Mouse (Mus musculus): ENCODE results near the gene Dusp23. TPM values are rescaled to one million over a fixed set of nuclear protein-coding genes. Genes with fewer than 3 reads are reported as not detected.

Dusp23 gene
- total RNA-seq, 1 experiment, result 0.13 TPM

DNA sequence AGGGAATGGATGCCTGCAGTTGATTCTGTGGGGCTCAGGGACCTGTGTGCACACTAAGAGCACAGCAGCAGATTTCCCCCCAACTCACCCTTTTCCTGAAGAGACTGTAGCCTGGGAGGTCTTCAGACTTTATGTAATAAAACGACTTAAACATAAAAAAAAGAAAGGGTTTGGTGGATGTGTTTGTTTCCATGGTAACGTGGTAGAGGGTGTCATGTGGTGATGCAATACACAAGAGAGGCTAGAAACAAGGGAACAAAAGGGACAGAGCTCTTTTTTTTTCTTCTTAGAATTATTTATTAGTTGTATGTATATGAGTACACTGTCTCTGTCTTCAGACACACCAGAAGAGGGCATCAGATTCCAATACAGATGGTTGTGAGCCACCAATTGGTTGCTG is 32.7 kb upstream of the Dusp23 start:
- in situ Hi-C loops (cut with MboI; ENCODE audit: low sequenced_read_pairs in 2 of 2, unreplicated experiment in 2 of 2), result no loop called here
- Histone ChIP-seq H3K9ac (ENCODE audit: insufficient read depth, low read depth, low read length, poor library complexity, severe bottlenecking) (no peak overlapping the region), H3K9me3 (ENCODE audit: control insufficient read depth, insufficient read depth, low read depth, low read length) (no peaks in the 10 kb centered on the region), H3K4me3 (ENCODE audit: insufficient read depth in 1 of 2, low read depth in 1 of 2, low read length in 2 of 2, poor library complexity in 1 of 2, severe bottlenecking in 1 of 2) (no peak overlapping the region), H3K36me3 (ENCODE audit: control insufficient read depth, insufficient read depth, low read length, poor library complexity, severe bottlenecking) (no peaks in the 10 kb centered on the region), H3K27ac (ENCODE audit: insufficient read depth, low read depth, low read length, poor library complexity, severe bottlenecking) (no peak overlapping the region), H3K4me1 (ENCODE audit: control insufficient read depth in 2 of 2, insufficient read depth in 2 of 2, low read length in 2 of 2, poor library complexity in 1 of 2) (peaks cover 0 to 2% of the 10 kb centered on the region in 2 experiments; a peak in 1 of 4 replicates)
- no peak for DNase-seq (ENCODE audit: low read depth, low spot score)
- TF ChIP-seq ZNF384 (IDR thresholded peaks at IDR 0.05; ENCODE audit: low read depth, low read length) (no peak), MAFK (IDR thresholded peaks at IDR 0.05; ENCODE audit: insufficient read depth, low read depth, low read length) (no peak), CHD2 (IDR thresholded peaks at IDR 0.05; ENCODE audit: low read depth, low read length) (no peak), HCFC1 (IDR thresholded peaks at IDR 0.05; ENCODE audit: borderline replicate concordance, insufficient read depth, low read length) (no peak), ZC3H11A (IDR thresholded peaks at IDR 0.05; ENCODE audit: borderline replicate concordance, low read depth, low read length) (no peak)

DNA sequence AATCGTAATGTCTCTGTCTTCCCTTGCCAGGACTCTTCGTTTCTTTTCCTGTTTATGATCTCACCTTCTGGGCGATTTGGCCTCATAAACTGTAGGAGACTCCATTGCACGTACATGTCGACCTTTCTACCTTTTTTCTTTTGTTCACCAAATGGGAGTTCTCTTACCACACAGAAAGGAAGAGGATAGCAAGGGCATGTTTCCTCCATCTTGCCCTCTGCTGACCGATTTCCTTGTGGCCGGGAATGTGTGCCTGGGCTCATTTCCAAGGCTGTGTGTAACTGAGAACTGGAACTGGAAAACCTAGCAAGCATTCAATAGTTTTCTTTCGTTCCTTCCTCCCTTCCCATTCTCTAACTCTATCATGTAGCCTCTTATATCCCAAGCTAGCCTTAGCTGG is 26.9 kb upstream of the Dusp23 start:
- H3K9me3 ChIP-seq (ENCODE audit: control insufficient read depth, insufficient read depth, low read depth, low read length), result no peaks in the 10 kb centered on the region
- H3K4me3 ChIP-seq (ENCODE audit: insufficient read depth in 1 of 2, low read depth in 1 of 2, low read length in 2 of 2, poor library complexity in 1 of 2, severe bottlenecking in 1 of 2), result no peak overlapping the region
- H3K9ac ChIP-seq (ENCODE audit: insufficient read depth, low read depth, low read length, poor library complexity, severe bottlenecking), result no peak overlapping the region
- peaks cover 0 to 15% of the 10 kb centered on the region in 2 experiments; a peak in 2 of 4 replicates for H3K4me1 ChIP-seq (ENCODE audit: control insufficient read depth in 2 of 2, insufficient read depth in 2 of 2, low read length in 2 of 2, poor library complexity in 1 of 2)
- no peaks in the 10 kb centered on the region for H3K36me3 ChIP-seq (ENCODE audit: control insufficient read depth, insufficient read depth, low read length, poor library complexity, severe bottlenecking)
- H3K27ac ChIP-seq (ENCODE audit: insufficient read depth, low read depth, low read length, poor library complexity, severe bottlenecking), result no peak overlapping the region
- DNase-seq (ENCODE audit: low read depth, low spot score), result no peak
- in situ Hi-C loops (cut with MboI; ENCODE audit: low sequenced_read_pairs in 2 of 2, unreplicated experiment in 2 of 2), result no loop called here
- TF ChIP-seq MAFK (IDR thresholded peaks at IDR 0.05; ENCODE audit: insufficient read depth, low read depth, low read length) (no peak), ZNF384 (IDR thresholded peaks at IDR 0.05; ENCODE audit: low read depth, low read length) (no peak), ZC3H11A (IDR thresholded peaks at IDR 0.05; ENCODE audit: borderline replicate concordance, low read depth, low read length) (no peak), CHD2 (IDR thresholded peaks at IDR 0.05; ENCODE audit: low read depth, low read length) (no peak), HCFC1 (IDR thresholded peaks at IDR 0.05; ENCODE audit: borderline replicate concordance, insufficient read depth, low read length) (no peak)

DNA sequence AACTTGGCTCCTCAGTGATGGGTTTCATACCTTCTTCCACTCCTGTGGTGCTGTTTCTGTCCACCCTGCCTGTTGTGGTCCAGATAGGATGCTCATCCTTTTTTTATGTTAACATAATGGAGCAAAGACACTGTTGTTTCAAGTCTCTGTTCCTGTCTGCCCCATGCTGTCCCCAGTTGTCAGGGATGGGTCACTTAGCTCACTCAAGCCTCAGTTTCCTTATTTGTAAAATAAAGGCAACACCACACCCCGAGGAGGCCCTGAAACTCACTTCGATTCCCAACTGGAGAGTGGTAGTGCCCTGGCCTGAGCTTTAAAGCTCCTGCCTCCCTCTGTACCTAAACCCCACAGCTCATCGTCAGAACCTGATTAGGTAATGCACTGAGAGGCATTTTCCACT is 24.5 kb upstream of the Dusp23 start:
- Histone ChIP-seq H3K9me3 (ENCODE audit: control insufficient read depth, insufficient read depth, low read depth, low read length) (no peaks in the 10 kb centered on the region), H3K4me3 (ENCODE audit: insufficient read depth in 1 of 2, low read depth in 1 of 2, low read length in 2 of 2, poor library complexity in 1 of 2, severe bottlenecking in 1 of 2) (no peak overlapping the region), H3K9ac (ENCODE audit: insufficient read depth, low read depth, low read length, poor library complexity, severe bottlenecking) (no peak overlapping the region), H3K36me3 (ENCODE audit: control insufficient read depth, insufficient read depth, low read length, poor library complexity, severe bottlenecking) (no peaks in the 10 kb centered on the region), H3K27ac (ENCODE audit: insufficient read depth, low read depth, low read length, poor library complexity, severe bottlenecking) (no peak overlapping the region; the same call in 1 of the 2 replicates), H3K4me1 (ENCODE audit: control insufficient read depth in 2 of 2, insufficient read depth in 2 of 2, low read length in 2 of 2, poor library complexity in 1 of 2) (peaks cover 0 to 13% of the 10 kb centered on the region in 2 experiments; a peak in 2 of 4 replicates)
- no peak for DNase-seq (ENCODE audit: low read depth, low spot score)
- TF ChIP-seq HCFC1 (IDR thresholded peaks at IDR 0.05; ENCODE audit: borderline replicate concordance, insufficient read depth, low read length) (no peak), CHD2 (IDR thresholded peaks at IDR 0.05; ENCODE audit: low read depth, low read length) (no peak), ZC3H11A (IDR thresholded peaks at IDR 0.05; ENCODE audit: borderline replicate concordance, low read depth, low read length) (no peak)
- in situ Hi-C loops (cut with MboI; ENCODE audit: low sequenced_read_pairs in 2 of 2, unreplicated experiment in 2 of 2), result no loop called here

DNA sequence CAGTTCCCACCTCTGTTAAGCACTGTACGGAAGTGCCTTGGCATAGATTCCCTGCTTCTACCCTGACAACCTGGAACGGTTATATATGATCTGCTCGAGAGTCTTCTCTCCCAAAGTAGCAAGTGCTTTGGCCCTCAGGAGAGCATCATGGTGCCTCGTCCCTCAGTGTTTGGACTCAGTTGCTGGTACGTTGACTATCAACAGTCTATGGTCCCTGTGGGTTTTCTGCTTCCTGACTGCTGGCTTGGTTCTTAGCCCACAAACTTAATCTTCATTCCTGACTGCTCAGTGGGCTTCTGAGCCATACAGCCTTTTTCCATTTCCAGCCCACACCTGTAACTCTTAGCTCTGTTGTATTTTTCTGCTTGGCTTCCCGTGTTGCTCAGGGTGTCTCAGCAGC is 21.1 kb upstream of the Dusp23 start:
- no peak overlapping the region for H3K27ac ChIP-seq (ENCODE audit: insufficient read depth, low read depth, low read length, poor library complexity, severe bottlenecking)
- TF ChIP-seq HCFC1 (IDR thresholded peaks at IDR 0.05; ENCODE audit: borderline replicate concordance, insufficient read depth, low read length) (no peak), MAFK (IDR thresholded peaks at IDR 0.05; ENCODE audit: insufficient read depth, low read depth, low read length) (no peak)
- no peaks in the 10 kb centered on the region for H3K9me3 ChIP-seq (ENCODE audit: control insufficient read depth, insufficient read depth, low read depth, low read length)
- DNase-seq (ENCODE audit: low read depth, low spot score), result no peak
- no peak overlapping the region for H3K9ac ChIP-seq (ENCODE audit: insufficient read depth, low read depth, low read length, poor library complexity, severe bottlenecking)
- no peak overlapping the region for H3K4me3 ChIP-seq (ENCODE audit: insufficient read depth in 1 of 2, low read depth in 1 of 2, low read length in 2 of 2, poor library complexity in 1 of 2, severe bottlenecking in 1 of 2)
- H3K4me1 ChIP-seq (ENCODE audit: control insufficient read depth in 2 of 2, insufficient read depth in 2 of 2, low read length in 2 of 2, poor library complexity in 1 of 2), result peaks cover 0 to 11% of the 10 kb centered on the region in 2 experiments; a peak in 2 of 4 replicates
- H3K36me3 ChIP-seq (ENCODE audit: control insufficient read depth, insufficient read depth, low read length, poor library complexity, severe bottlenecking), result no peaks in the 10 kb centered on the region
- in situ Hi-C loops (cut with MboI; ENCODE audit: low sequenced_read_pairs in 2 of 2, unreplicated experiment in 2 of 2), result no loop called here

DNA sequence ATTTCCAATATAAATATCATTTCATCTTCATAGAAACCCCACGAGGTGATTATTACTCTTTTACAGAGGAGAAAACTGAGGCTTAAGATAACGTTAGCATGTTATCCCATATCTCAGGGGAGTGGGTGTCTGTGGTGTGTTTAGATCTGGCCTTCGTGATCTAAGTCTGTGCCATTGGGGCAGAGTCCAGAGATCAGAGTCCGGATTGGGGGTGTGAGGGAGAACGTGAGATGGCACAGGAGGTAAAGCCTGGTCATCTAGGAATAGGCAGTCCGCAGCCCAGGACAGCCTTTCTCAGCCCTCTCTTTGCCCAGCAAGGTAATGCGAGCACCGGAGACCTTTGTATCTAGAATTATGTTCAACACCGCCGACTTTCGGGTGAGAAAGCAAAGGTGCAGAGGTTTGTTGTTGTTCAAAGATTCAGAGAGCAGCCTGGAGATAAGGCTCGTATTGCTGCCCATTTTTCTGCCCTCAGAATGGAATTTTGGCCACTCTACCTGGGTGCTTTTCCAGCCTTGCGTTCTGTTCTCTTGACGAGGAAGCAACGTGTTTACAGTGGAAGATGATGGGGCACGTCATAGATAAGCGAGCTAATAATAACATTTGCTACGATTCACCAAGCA is 19.4 kb upstream of the Dusp23 start:
- Histone ChIP-seq H3K4me3 (ENCODE audit: insufficient read depth in 1 of 2, low read depth in 1 of 2, low read length in 2 of 2, poor library complexity in 1 of 2, severe bottlenecking in 1 of 2) (no peak overlapping the region), H3K27ac (ENCODE audit: insufficient read depth, low read depth, low read length, poor library complexity, severe bottlenecking) (no peak overlapping the region), H3K36me3 (ENCODE audit: control insufficient read depth, insufficient read depth, low read length, poor library complexity, severe bottlenecking) (no peaks in the 10 kb centered on the region), H3K9me3 (ENCODE audit: control insufficient read depth, insufficient read depth, low read depth, low read length) (no peaks in the 10 kb centered on the region), H3K9ac (ENCODE audit: insufficient read depth, low read depth, low read length, poor library complexity, severe bottlenecking) (no peak overlapping the region), H3K4me1 (ENCODE audit: control insufficient read depth in 2 of 2, insufficient read depth in 2 of 2, low read length in 2 of 2, poor library complexity in 1 of 2) (peaks cover 0 to 8% of the 10 kb centered on the region in 2 experiments; a peak in 2 of 4 replicates)
- in situ Hi-C loops (cut with MboI; ENCODE audit: low sequenced_read_pairs in 2 of 2, unreplicated experiment in 2 of 2), result no loop called here
- no peak for DNase-seq (ENCODE audit: low read depth, low spot score)
- TF ChIP-seq ZC3H11A (IDR thresholded peaks at IDR 0.05; ENCODE audit: borderline replicate concordance, low read depth, low read length) (no peak), ZNF384 (IDR thresholded peaks at IDR 0.05; ENCODE audit: low read depth, low read length) (no peak), CHD2 (IDR thresholded peaks at IDR 0.05; ENCODE audit: low read depth, low read length) (no peak), MAFK (IDR thresholded peaks at IDR 0.05; ENCODE audit: insufficient read depth, low read depth, low read length) (no peak), HCFC1 (IDR thresholded peaks at IDR 0.05; ENCODE audit: borderline replicate concordance, insufficient read depth, low read length) (no peak)

All from ES-E14 (cell line).